Mouse (Mus musculus) intestine, embryonic 14.5 days (tissue): ENCODE data around the gene 2010111I01Rik. TPM values are rescaled to one million over a fixed set of nuclear protein-coding genes. Genes with fewer than 3 reads are reported as not detected.

Experiments used
- ATAC-seq: fragments of 200-750 bp; cut with Nextera tagmentation; replicated peaks from 2 replicates; pipeline ENCODE4 v1.8.0; 2017; ENCODE audit warnings: low read depth, moderate number of reproducible peaks, moderate TSS enrichment, moderate library complexity; ENCODE audit not compliant: low FRiP score, low TSS enrichment
- DNase-seq: peaks from one replicate; pipeline ENCODE4 v3.0.0-alpha.2; 2018; ENCODE audit warnings: low spot score
- H3K27ac ChIP-seq: fragments of 300-500 bp; sonication (generic); 2 replicates; pipeline ENCODE4 v1.5.1; 2014; ENCODE audit warnings: low read depth, mild to moderate bottlenecking, control low read depth
- H3K27me3 ChIP-seq: fragments of 300-500 bp; sonication (generic); replicated peaks from 2 replicates; pipeline ENCODE4 v1.6.1; 2014; ENCODE audit warnings: low read length, control low read depth; ENCODE audit not compliant: control insufficient read depth, insufficient read depth
- H3K36me3 ChIP-seq: fragments of 300-500 bp; sonication (generic); 2 replicates; pipeline ENCODE4 v1.6.1; 2014; ENCODE audit warnings: low read length, control low read depth; ENCODE audit not compliant: control insufficient read depth, insufficient read depth
- H3K4me1 ChIP-seq: fragments of 300-500 bp; sonication (generic); replicated peaks from 2 replicates; pipeline ENCODE4 v1.6.1; 2014; ENCODE audit warnings: low read length, control low read depth, mixed read lengths; ENCODE audit not compliant: control insufficient read depth, insufficient read depth
- H3K4me2 ChIP-seq: fragments of 300-500 bp; sonication (generic); 2 replicates; pipeline ENCODE4 v1.6.1; 2014; ENCODE audit warnings: low read length
- H3K4me3 ChIP-seq: fragments of 300-500 bp; sonication (generic); 2 replicates; pipeline ENCODE4 v1.5.1; 2014; ENCODE audit warnings: low read depth, low read length, control low read depth, mixed read lengths
- H3K9ac ChIP-seq: fragments of 300-500 bp; sonication (generic); 2 replicates; pipeline ENCODE4 v1.6.1; 2014; ENCODE audit warnings: mild to moderate bottlenecking, low read length
- H3K9me3 ChIP-seq: fragments of 300-500 bp; sonication (generic); 2 replicates; pipeline ENCODE4 v1.6.1; 2016; ENCODE audit warnings: low read length, control low read depth; ENCODE audit not compliant: control insufficient read depth
- WGBS: fragments of 180-500 bp; shearing (Covaris S2); extraction: QIAGEN DNeasy Blood & Tissue Kit; methylation state at CpG from one replicate; pipeline ENCODE4 v1.1.7; 2014; 5-methylcytosine and 5-hydroxymethylcytosine counted together
- polyA plus RNA-seq: library from polyadenylated mRNA; unstranded; fragments of >200 nt; fragmentation: Nextera tagmentation; extraction: Ambion mirVana; gene quantifications from 2 replicates; pipeline ENCODE4 v1.2.1, GENCODE M21; 2014

The 2010111I01Rik gene
- polyA plus RNA-seq, 1 experiment from 2014 or later, result 135 TPM

DNA sequence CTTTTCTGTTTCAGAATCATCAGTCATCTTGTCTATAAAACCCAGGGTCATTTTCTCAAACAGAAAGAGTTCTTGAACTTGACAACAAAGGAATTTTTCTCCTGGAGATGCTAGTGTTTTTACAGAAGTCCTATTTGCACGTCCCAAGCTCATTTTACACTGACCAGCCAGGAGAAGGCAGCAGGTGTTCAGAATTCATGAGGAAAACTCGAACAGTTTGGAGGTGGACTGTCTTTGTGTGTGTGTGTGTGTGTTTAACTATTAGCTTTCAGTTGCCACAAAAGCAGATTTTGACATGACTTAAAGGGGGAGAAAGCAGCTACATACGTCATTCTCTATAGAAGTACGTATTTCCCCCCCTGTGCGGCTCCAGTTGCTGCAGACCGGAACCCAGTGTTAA is 20.6 kb upstream of the 2010111I01Rik start:
- ATAC-seq (no peak), DNase-seq (no peak)
- H3K4me1 ChIP-seq, result no peaks in the 10 kb centered on the region; the same call in 1 of the 2 replicates
- H3K27me3 ChIP-seq, result no peaks in the 10 kb centered on the region
- no peaks in the 10 kb centered on the region for H3K9me3 ChIP-seq
- H3K4me3 ChIP-seq, result no peak overlapping the region
- 62% methylated on average over 6 of the region's 6 CpGs for WGBS
- H3K27ac ChIP-seq, result no peak overlapping the region
- H3K4me2 ChIP-seq, result no peak overlapping the region
- no peak overlapping the region for H3K9ac ChIP-seq
- H3K36me3 ChIP-seq, result no peaks in the 10 kb centered on the region

DNA sequence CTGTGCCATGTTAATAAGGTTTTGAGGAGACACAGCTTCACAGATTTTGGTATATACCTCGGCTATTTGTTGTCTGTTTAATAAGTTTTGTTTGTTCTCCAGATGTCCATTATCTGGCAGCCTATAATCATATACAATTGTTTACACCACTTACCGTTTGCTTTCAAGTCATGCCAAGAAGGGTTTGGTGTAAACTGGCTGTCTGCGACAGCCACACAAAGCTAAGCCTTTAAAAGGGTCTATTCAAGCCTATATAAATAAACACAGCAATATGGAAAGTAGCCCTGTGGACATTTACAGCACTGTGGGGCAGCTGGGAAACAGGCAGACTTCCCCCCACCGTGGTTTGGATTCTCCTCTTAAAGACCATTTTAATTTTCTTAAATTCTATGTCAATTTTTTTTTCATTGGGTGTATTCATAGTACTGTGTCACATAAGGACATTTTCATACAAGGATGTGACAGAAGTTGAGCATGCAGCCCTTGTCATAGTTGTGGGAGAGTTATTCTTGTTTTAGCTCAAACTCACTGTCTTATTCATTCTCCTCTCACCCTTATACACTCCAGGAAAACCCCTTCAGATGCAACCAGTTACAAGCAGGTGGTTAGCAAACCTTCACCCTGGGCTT is 15.0 kb upstream of the 2010111I01Rik start:
- Histone ChIP-seq H3K27me3 (no peaks in the 10 kb centered on the region), H3K4me1 (no peaks in the 10 kb centered on the region; the same call in 1 of the 2 replicates), H3K9ac (no peak overlapping the region), H3K4me2 (no peak overlapping the region), H3K27ac (peak overlapping the region; percentile 11; the same call in 1 of the 2 replicates), H3K36me3 (no peaks in the 10 kb centered on the region), H3K9me3 (no peaks in the 10 kb centered on the region), H3K4me3 (no peak overlapping the region)
- DNase-seq, result no peak
- ATAC-seq, result no peak
- 22% methylated on average over 4 of the region's 4 CpGs for WGBS

DNA sequence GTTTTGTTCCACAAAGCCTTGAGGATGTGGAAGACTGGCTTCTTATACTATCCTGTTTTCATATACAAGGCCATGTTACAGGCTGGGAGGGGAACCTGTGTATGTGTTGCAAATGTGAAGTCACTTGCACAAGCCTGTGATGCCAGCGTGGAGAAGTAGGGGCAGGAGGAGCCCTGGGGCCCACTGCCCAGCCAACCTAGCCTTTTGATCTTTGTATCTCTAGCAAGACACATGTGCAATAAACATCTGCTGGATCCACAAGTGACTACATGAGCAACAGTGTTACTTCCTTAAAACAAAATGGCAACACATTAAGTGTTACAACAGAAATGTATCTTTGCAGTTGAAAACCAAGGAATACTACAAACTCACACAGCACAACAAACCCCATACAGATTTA is 13.1 kb upstream of the 2010111I01Rik start:
- DNase-seq (no peak), ATAC-seq (no peak)
- 66% methylated on average over 1 of the region's 1 CpGs for WGBS
- H3K36me3 ChIP-seq, result no peaks in the 10 kb centered on the region
- H3K4me2 ChIP-seq, result no peak overlapping the region
- no peak overlapping the region for H3K4me3 ChIP-seq
- H3K27me3 ChIP-seq, result no peaks in the 10 kb centered on the region
- H3K4me1 ChIP-seq, result no peaks in the 10 kb centered on the region; the same call in 1 of the 2 replicates
- no peaks in the 10 kb centered on the region for H3K9me3 ChIP-seq
- H3K27ac ChIP-seq, result no peak overlapping the region
- no peak overlapping the region for H3K9ac ChIP-seq

DNA sequence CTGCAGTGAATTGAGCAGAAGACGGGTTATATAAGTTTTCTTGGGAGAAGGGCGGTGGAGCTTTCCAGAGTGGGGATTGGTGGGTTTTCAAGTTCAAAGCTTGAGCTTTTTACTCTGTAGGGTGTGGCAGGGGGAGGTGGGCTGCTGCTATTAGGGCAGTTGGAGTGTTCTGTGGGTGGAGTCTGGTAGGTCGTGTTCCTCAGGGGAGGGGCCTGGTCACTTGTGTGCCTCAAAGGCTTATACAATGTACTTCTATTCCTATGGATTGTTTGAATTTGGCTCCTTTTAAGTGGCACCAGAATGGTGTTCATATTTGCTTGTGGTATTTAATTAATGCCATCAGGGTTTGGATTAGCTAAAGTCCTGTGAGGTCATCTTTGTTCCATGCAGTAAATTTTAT is 12.6 kb upstream of the 2010111I01Rik start:
- Histone ChIP-seq H3K27ac (no peak overlapping the region), H3K9ac (no peak overlapping the region), H3K4me1 (no peaks in the 10 kb centered on the region; the same call in 1 of the 2 replicates), H3K36me3 (no peaks in the 10 kb centered on the region), H3K9me3 (no peaks in the 10 kb centered on the region), H3K27me3 (no peaks in the 10 kb centered on the region), H3K4me3 (no peak overlapping the region), H3K4me2 (no peak overlapping the region)
- WGBS, result 70% methylated on average over 3 of the region's 3 CpGs
- ATAC-seq, result no peak
- DNase-seq, result no peak

DNA sequence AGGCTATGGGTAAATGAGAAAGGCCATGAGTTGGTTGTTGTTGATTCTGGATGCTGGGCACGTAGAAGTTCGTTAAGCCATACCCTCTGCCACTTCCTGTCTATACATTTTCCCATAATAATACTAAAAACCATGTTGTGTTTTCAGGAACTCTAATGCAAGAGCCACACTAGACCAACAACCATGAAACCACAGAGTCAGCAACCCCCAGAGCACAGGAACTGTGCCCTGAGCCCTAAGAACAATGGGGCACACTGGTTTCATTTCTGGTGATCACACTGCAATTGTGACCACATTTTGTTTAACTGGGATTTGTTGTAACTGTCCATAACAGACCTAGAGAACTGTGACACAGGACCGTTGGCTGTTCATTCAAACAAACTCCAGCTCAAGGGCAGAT is 12.1 kb upstream of the 2010111I01Rik start:
- no peaks in the 10 kb centered on the region for H3K27me3 ChIP-seq
- H3K9ac ChIP-seq, result no peak overlapping the region
- H3K4me1 ChIP-seq, result no peaks in the 10 kb centered on the region; the same call in 1 of the 2 replicates
- no peak overlapping the region for H3K27ac ChIP-seq
- H3K36me3 ChIP-seq, result no peaks in the 10 kb centered on the region
- no peaks in the 10 kb centered on the region for H3K9me3 ChIP-seq
- no peak overlapping the region for H3K4me3 ChIP-seq
- DNase-seq (no peak), ATAC-seq (no peak)
- WGBS, result 64% methylated on average over 3 of the region's 3 CpGs
- no peak overlapping the region for H3K4me2 ChIP-seq

DNA sequence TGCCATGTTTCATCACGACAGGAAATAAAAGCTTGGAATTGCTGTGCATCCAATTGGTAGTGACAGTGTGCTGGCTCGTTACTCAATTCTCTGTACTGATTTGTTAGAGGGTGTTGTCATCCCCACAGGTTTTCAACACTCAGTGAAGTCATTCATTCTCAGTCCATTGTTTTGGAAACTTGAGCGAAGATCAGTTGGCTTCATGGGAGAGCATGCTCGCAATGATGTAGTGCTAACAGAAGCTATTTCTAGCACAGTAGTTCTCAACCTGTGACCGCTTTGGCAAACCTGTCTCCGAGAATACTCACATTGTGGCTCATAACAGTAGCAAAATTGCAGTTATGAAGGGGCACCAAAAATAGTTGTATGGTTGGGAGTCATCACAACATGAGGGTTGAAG is 8.7 kb upstream of the 2010111I01Rik start:
- Histone ChIP-seq H3K9me3 (no peaks in the 10 kb centered on the region), H3K4me3 (no peak overlapping the region), H3K9ac (no peak overlapping the region), H3K27ac (no peak overlapping the region), H3K4me2 (no peak overlapping the region), H3K27me3 (no peaks in the 10 kb centered on the region), H3K36me3 (no peaks in the 10 kb centered on the region), H3K4me1 (no peaks in the 10 kb centered on the region)
- no peak for ATAC-seq
- 90% methylated on average over 6 of the region's 6 CpGs for WGBS
- DNase-seq, result no peak

DNA sequence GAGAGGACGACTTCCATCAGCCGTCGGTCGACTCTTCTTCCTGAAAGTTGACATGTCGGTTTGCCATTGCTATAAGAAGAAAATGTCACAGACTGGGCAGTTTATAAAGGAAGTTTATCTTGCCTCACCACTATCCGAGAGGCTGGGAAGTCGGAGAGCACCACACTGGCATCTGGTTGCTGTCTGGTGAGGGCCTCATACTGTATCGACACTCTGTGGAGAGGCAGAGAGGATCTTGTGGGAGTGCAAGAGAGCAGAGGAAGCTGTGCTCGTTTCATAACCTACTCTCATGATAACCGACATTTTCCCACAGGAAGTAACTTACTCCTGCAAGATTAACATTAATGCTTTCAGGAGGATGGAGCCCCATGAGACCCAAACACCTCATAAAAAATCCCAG is 7.9 kb upstream of the 2010111I01Rik start:
- H3K27me3 ChIP-seq, result no peaks in the 10 kb centered on the region
- ATAC-seq, result no peak
- H3K4me2 ChIP-seq, result no peak overlapping the region
- no peak for DNase-seq
- H3K9ac ChIP-seq, result no peak overlapping the region
- H3K27ac ChIP-seq, result no peak overlapping the region
- no peaks in the 10 kb centered on the region for H3K9me3 ChIP-seq
- no peaks in the 10 kb centered on the region for H3K36me3 ChIP-seq
- 67% methylated on average over 10 of the region's 10 CpGs for WGBS
- no peak overlapping the region for H3K4me3 ChIP-seq
- no peaks in the 10 kb centered on the region for H3K4me1 ChIP-seq

DNA sequence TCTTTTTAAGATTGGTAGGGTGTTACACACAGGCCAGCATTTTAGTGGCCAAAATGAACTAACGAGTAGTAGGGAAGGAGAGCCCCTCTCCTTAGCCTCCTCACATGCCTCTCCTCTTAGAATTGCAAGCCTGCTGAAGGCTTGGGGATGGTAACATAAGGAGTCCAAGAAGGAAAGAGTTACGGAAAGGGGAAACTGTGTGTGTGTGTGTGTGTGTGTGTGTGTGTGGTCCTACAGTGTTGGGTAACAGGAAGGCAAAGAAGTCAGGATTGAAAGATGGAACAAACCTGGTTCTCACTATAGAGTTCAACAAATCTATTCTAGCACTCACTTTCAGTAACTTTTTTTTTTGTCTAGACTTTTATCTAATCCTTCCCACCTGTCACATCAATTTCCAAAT is 1.3 kb upstream of the 2010111I01Rik start:
- DNase-seq (no peak), ATAC-seq (no peak)
- Histone ChIP-seq H3K36me3 (no peaks in the 10 kb centered on the region), H3K27me3 (no peaks in the 10 kb centered on the region), H3K4me3 (no peak overlapping the region), H3K27ac (no peak overlapping the region), H3K9ac (no peak overlapping the region), H3K4me2 (no peak overlapping the region), H3K4me1 (0 out of 2 replicates have a peak, but pooled peaks cover 6% of the 10 kb centered on the region), H3K9me3 (no peaks in the 10 kb centered on the region)
- WGBS, result 89% methylated on average over 2 of the region's 2 CpGs

DNA sequence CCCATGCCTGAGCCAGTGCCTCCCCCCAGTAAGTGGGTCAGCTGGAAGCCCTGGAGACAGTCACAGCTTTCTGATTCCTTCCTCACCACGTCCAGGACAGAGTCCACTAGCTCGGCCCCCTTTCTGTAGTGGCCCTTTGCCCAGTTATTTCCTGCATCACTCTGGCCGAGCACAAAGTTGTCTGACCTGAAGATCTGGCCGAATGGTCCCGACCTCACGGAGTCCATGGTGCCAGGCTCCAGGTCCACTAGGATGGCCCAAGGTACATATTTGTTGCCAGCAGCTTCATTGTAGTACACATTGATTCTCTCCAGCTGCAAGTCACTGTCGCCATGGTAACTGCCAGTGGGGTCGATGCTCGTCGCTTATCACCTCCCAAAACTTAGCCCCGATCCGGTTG is 3.5 kb downstream of the 2010111I01Rik start:
- Histone ChIP-seq H3K27me3 (no peaks in the 10 kb centered on the region), H3K9ac (no peak overlapping the region), H3K36me3 (no peaks in the 10 kb centered on the region), H3K9me3 (no peaks in the 10 kb centered on the region), H3K4me1 (0 out of 2 replicates have a peak, but pooled peaks cover 6% of the 10 kb centered on the region), H3K4me3 (no peak overlapping the region), H3K27ac (no peak overlapping the region), H3K4me2 (no peak overlapping the region)
- no peak for ATAC-seq
- no peak for DNase-seq
- WGBS, result 80% methylated on average over 12 of the region's 12 CpGs
